Mouse (Mus musculus) bone marrow macrophage, adult 2 months (primary cell): ENCODE measurements at regions not wholly inside any gene's neighbourhood (a gene's known extent, or its start where the extent isn't known, plus 50 kb on each side); places are given as distances from the start of the nearest gene placed in this dataset.
"Not testable (repeated sequence)": the region's sequence is repeated elsewhere in the genome, so short reads cannot be mapped to it uniquely, and the experiment has no call there.

Experiments
- H3K27ac ChIP-seq: 2 replicates; pipeline ENCODE4 v1.5.1; 2012; ENCODE audit warnings: low read depth, low read length; ENCODE audit not compliant: insufficient read depth
- H3K4me1 ChIP-seq: 2 replicates; pipeline ENCODE4 v1.6.1; 2012; ENCODE audit warnings: low read length; ENCODE audit not compliant: control insufficient read depth, insufficient read depth
- H3K4me3 ChIP-seq: 2 replicates; pipeline ENCODE4 v1.5.1; 2012; ENCODE audit warnings: mild to moderate bottlenecking, low read length, moderate library complexity; ENCODE audit not compliant: insufficient read depth
- CTCF ChIP-seq: IDR thresholded peaks from 2 replicates; pipeline ENCODE4 v1.5.1; 2012; ENCODE audit warnings: low read depth, mild to moderate bottlenecking, low read length, moderate library complexity
- POLR2A ChIP-seq: IDR thresholded peaks from 2 replicates; pipeline ENCODE4 v1.6.1; 2012; ENCODE audit warnings: mild to moderate bottlenecking, low read depth, low read length, borderline replicate concordance

GRCm38 (mm10) chr5:40952901-40953595 is 754.9 kb downstream of the Rab28 start:
- no peaks in the 10 kb centered on the region for H3K4me1 ChIP-seq
- H3K27ac ChIP-seq = no peak overlapping the region
- TF ChIP-seq CTCF (peak; percentile 53), POLR2A (no peak)
- no peak overlapping the region for H3K4me3 ChIP-seq

GRCm38 (mm10) chr5:40929127-40929526 is 778.8 kb downstream of the Rab28 start:
- TF ChIP-seq POLR2A = no peak
- H3K4me3 ChIP-seq = no peak overlapping the region
- no peaks in the 10 kb centered on the region for H3K4me1 ChIP-seq
- no peak overlapping the region for H3K27ac ChIP-seq

- Histone ChIP-seq H3K27ac (no peak overlapping the region), H3K4me3 (no peak overlapping the region), H3K4me1 (no peaks in the 10 kb centered on the region)
- TF ChIP-seq POLR2A = no peak
- TF ChIP-seq CTCF = no peak
Observed at GRCm38 (mm10) chr5:40920920-40921319, 787.0 kb downstream of the Rab28 start.

- Histone ChIP-seq H3K4me1 (no peaks in the 10 kb centered on the region), H3K4me3 (no peak overlapping the region), H3K27ac (no peak overlapping the region)
- no peak for TF ChIP-seq CTCF
- no peak for TF ChIP-seq POLR2A
Observed at GRCm38 (mm10) chr5:40908803-40909202, 799.2 kb downstream of the Rab28 start.

GRCm38 (mm10) chr5:40901742-40902141 is 806.2 kb downstream of the Rab28 start:
- Histone ChIP-seq H3K27ac (no peak overlapping the region), H3K4me3 (no peak overlapping the region), H3K4me1 (no peaks in the 10 kb centered on the region)
- TF ChIP-seq POLR2A = no peak
- no peak for TF ChIP-seq CTCF

GRCm38 (mm10) chr5:40882886-40883285 is 825.1 kb downstream of the Rab28 start:
- TF ChIP-seq CTCF (no peak), POLR2A (no peak)
- H3K27ac ChIP-seq = no peak overlapping the region
- H3K4me1 ChIP-seq = no peaks in the 10 kb centered on the region
- no peak overlapping the region for H3K4me3 ChIP-seq

GRCm38 (mm10) chr5:40877756-40878155 is 830.2 kb downstream of the Rab28 start:
- no peak overlapping the region for H3K27ac ChIP-seq
- H3K4me1 ChIP-seq = no peaks in the 10 kb centered on the region
- no peak for TF ChIP-seq CTCF
- no peak for TF ChIP-seq POLR2A
- H3K4me3 ChIP-seq = no peak overlapping the region

- not testable (repeated sequence) for H3K4me1 ChIP-seq, H3K4me3 ChIP-seq, H3K27ac ChIP-seq
Observed at GRCm38 (mm10) chr5:40862349-40862748, 845.6 kb downstream of the Rab28 start.
